ENCODE assay signal across 16 mouse cellular contexts in the genomic region with DNA sequence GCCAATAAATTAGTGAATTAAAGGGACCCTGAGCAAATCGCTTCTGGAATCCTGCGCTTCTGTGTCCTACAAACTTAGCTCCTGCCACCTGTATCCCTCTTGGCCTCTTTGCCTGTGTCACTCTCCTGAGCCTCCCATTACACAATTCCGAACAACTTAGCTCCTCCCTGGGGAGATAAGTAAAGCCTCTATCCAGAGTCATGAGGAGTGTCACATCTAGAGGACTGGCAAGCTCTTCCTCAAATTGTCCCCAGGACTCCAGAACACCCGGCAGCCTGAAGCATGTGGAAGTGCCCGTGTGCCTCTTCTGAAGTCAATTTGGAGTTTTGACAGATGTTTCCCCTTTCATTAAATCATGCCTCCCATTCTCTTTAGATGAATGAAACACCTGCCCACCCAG. TPM values are rescaled to one million over a fixed set of nuclear protein-coding genes. Genes with fewer than 3 reads are reported as not detected.
A peak's percentile ranks its signal among the peaks of the same experiment; 100 is the strongest.
DNase-seq lines count a peak whose midpoint lies in the region; ATAC-seq lines count a peak whose summit lies in the region.
"Had no signal": no experiment of that assay in that cellular context is flagged by ENCODE, and none has a peak within 500 bp of the region (broad histone marks: within the 10 kb centered on the region; RNA-seq: fewer than 3 reads in every experiment).

No protein-coding gene starts in this region.

- no peak for ATAC-seq in heart, embryonic 12.5 days (ENCODE audit: insufficient number of reproducible peaks, low FRiP score)
- no peak for ATAC-seq in heart, embryonic 11.5 days (replicated peaks; ENCODE audit: insufficient number of reproducible peaks, low FRiP score, low TSS enrichment)
- peak; percentile 32; the same call in 1 of the 2 replicates for ATAC-seq in intestine, embryonic 15.5 days
- peak; percentile 28; the same call in 1 of the 2 replicates for ATAC-seq in megakaryocyte, adult 5-6 weeks (ENCODE audit: poor library complexity, severe bottlenecking)
- no peak for ATAC-seq in erythroid progenitor cell, adult 5-6 weeks (replicated peaks; ENCODE audit: low FRiP score, poor library complexity, severe bottlenecking)
- ATAC-seq: forebrain, embryonic 14.5 days; hindbrain, embryonic 16.5 days; midbrain, embryonic 16.5 days had no signal

- H3K4me3 ChIP-seq in heart, embryonic 12.5 days: no peak overlapping the region
- no peak overlapping the region for H3K4me3 ChIP-seq in heart, embryonic 11.5 days (ENCODE audit: low read depth, low read length)
- no peak overlapping the region for H3K4me3 ChIP-seq in intestine, embryonic 15.5 days (replicated peaks)
- H3K4me3 ChIP-seq in hindbrain, embryonic 10.5 days: no peak overlapping the region
- H3K4me3 ChIP-seq: limb, embryonic 10.5 days; neural tube, embryonic 13.5 days had no signal

- H3K36me3 ChIP-seq in heart, embryonic 12.5 days: 0 out of 2 replicates have a peak, but pooled peaks cover 3% of the 10 kb centered on the region
- no peaks in the 10 kb centered on the region for H3K36me3 ChIP-seq in heart, embryonic 11.5 days (ENCODE audit: control insufficient read depth, insufficient read depth, low read length)
- peaks cover 9% of the 10 kb centered on the region; the same call in 1 of the 2 replicates for H3K36me3 ChIP-seq in intestine, embryonic 15.5 days
- H3K36me3 ChIP-seq in hindbrain, embryonic 10.5 days: peaks cover 13% of the 10 kb centered on the region

- DNase-seq in adipocyte (ENCODE audit: low spot score): peak; percentile 45
- no peak for DNase-seq in frontal cortex, postnatal 10 days (ENCODE audit: low spot score in 2 of 2)
- no peak for DNase-seq in hindbrain, embryonic 10.5 days (ENCODE audit: low spot score)
- DNase-seq: cerebellum, postnatal 36 days; gastrocnemius, postnatal 36 days; lung, postnatal 36 days had no signal

- H3K4me2 ChIP-seq in heart, embryonic 12.5 days: peak overlapping the region; percentile 41
- no peak overlapping the region for H3K4me2 ChIP-seq in heart, embryonic 11.5 days
- peak overlapping the region; percentile 15 for H3K4me2 ChIP-seq in intestine, embryonic 15.5 days (replicated peaks)
- H3K4me2 ChIP-seq: neural tube, embryonic 13.5 days had no signal

- 38% methylated on average over 5 of the region's 5 CpGs for WGBS in heart, embryonic 12.5 days
- 31% methylated on average over 5 of the region's 5 CpGs for WGBS in heart, embryonic 11.5 days (ENCODE audit: insufficient replicate concordance)
- WGBS in intestine, embryonic 15.5 days: 55% methylated on average over 5 of the region's 5 CpGs
- 72% methylated on average over 5 of the region's 5 CpGs for WGBS in hindbrain, embryonic 10.5 days

- peaks cover 84% of the 10 kb centered on the region for H3K4me1 ChIP-seq in heart, embryonic 12.5 days (replicated peaks)
- H3K4me1 ChIP-seq in heart, embryonic 11.5 days (ENCODE audit: control insufficient read depth, insufficient read depth, low read length): peaks cover 76% of the 10 kb centered on the region
- peaks cover 61% of the 10 kb centered on the region for H3K4me1 ChIP-seq in intestine, embryonic 15.5 days (replicated peaks)
- peaks cover 80% of the 10 kb centered on the region for H3K4me1 ChIP-seq in hindbrain, embryonic 10.5 days (replicated peaks)

- no peak overlapping the region for H3K9ac ChIP-seq in heart, embryonic 12.5 days
- H3K9ac ChIP-seq in heart, embryonic 11.5 days (ENCODE audit: low read depth, low read length): no peak overlapping the region
- H3K9ac ChIP-seq in intestine, embryonic 15.5 days: no peak overlapping the region
- H3K9ac ChIP-seq: neural tube, embryonic 13.5 days had no signal

- H3K27ac ChIP-seq in heart, embryonic 12.5 days (ENCODE audit: poor library complexity, severe bottlenecking): peak overlapping the region; percentile 48; the same call in 1 of the 2 replicates
- no peak overlapping the region for H3K27ac ChIP-seq in heart, embryonic 11.5 days (ENCODE audit: low read depth, low read length)
- 0 out of 2 replicates have a peak overlapping the region, but pooled peaks have one; percentile 48 for H3K27ac ChIP-seq in intestine, embryonic 15.5 days
- H3K27ac ChIP-seq in hindbrain, embryonic 10.5 days: no peak overlapping the region
- H3K27ac ChIP-seq: limb, embryonic 10.5 days; neural tube, embryonic 13.5 days had no signal

- H3K9me3 ChIP-seq in heart, embryonic 12.5 days (replicated peaks): no peaks in the 10 kb centered on the region
- no peaks in the 10 kb centered on the region for H3K9me3 ChIP-seq in heart, embryonic 11.5 days (replicated peaks; ENCODE audit: control insufficient read depth, low read length)
- H3K9me3 ChIP-seq in intestine, embryonic 15.5 days: no peaks in the 10 kb centered on the region
- H3K9me3 ChIP-seq in hindbrain, embryonic 10.5 days: no peaks in the 10 kb centered on the region
- H3K9me3 ChIP-seq: limb, embryonic 10.5 days; neural tube, embryonic 13.5 days had no signal

- no peaks in the 10 kb centered on the region for H3K27me3 ChIP-seq in heart, embryonic 12.5 days (replicated peaks)
- H3K27me3 ChIP-seq in heart, embryonic 11.5 days (ENCODE audit: control insufficient read depth, insufficient read depth, low read length): no peaks in the 10 kb centered on the region
- H3K27me3 ChIP-seq in intestine, embryonic 15.5 days (replicated peaks): no peaks in the 10 kb centered on the region
- no peaks in the 10 kb centered on the region for H3K27me3 ChIP-seq in hindbrain, embryonic 10.5 days (ENCODE audit: insufficient read depth, poor library complexity, severe bottlenecking)
- H3K27me3 ChIP-seq: neural tube, embryonic 13.5 days had no signal

RNA-seq across cellular contexts. Expression of a gene that starts 6.4 kb away (rescaled TPM):
- 14.8 and 18.1 TPM in 2 replicates for polyA plus RNA-seq in heart, embryonic 12.5 days (2016; fragmentation: Nextera tagmentation; extraction: Ambion mirVana)
- polyA plus RNA-seq in heart, embryonic 11.5 days (2014; fragmentation: Nextera tagmentation; extraction: Ambion mirVana): 11.5 and 16.6 TPM in 2 replicates
- polyA plus RNA-seq in intestine, embryonic 15.5 days (2015; fragmentation: Nextera tagmentation; extraction: Ambion mirVana): 29.6 and 30.8 TPM in 2 replicates
- 67.7 and 93.8 TPM in 2 replicates for total RNA-seq in megakaryocyte, adult 5-6 weeks (2015)
- total RNA-seq in megakaryocyte, adult 5-6 weeks (2017): 56.5 and 69.6 TPM in 2 replicates
- total RNA-seq in erythroid progenitor cell, adult 5-6 weeks (2015; ENCODE audit: low replicate concordance): 119 and 126 TPM in 2 replicates
- total RNA-seq in erythroid progenitor cell, adult 5-6 weeks (2017; ENCODE audit: low replicate concordance): 173 and 241 TPM in 2 replicates
- polyA plus RNA-seq in hindbrain, embryonic 10.5 days (2016; fragmentation: Nextera tagmentation; extraction: Ambion mirVana): 12.6 and 16.1 TPM in 2 replicates

Comparison
In these comparisons a context has a peak if more than half of its experiments do, and no peak if none do; other contexts are left out.
1. H3K27ac ChIP-seq: peak in heart, embryonic 12.5 days (single experiment) and intestine, embryonic 15.5 days (single experiment); none in heart, embryonic 11.5 days (single experiment) and hindbrain, embryonic 10.5 days (single experiment).
2. ATAC-seq: peak in intestine, embryonic 15.5 days (single experiment) and megakaryocyte, adult 5-6 weeks (single experiment); none in heart, embryonic 12.5 days (single experiment), heart, embryonic 11.5 days (single experiment) and erythroid progenitor cell, adult 5-6 weeks (single experiment).